Mouse (Mus musculus): ENCODE measurements around the gene Gm4881. TPM values are rescaled to one million over a fixed set of nuclear protein-coding genes. Genes with fewer than 3 reads are reported as not detected.

The Gm4881 gene
- polyA plus RNA-seq, 1 experiment from 2014 or later: not detected

DNA sequence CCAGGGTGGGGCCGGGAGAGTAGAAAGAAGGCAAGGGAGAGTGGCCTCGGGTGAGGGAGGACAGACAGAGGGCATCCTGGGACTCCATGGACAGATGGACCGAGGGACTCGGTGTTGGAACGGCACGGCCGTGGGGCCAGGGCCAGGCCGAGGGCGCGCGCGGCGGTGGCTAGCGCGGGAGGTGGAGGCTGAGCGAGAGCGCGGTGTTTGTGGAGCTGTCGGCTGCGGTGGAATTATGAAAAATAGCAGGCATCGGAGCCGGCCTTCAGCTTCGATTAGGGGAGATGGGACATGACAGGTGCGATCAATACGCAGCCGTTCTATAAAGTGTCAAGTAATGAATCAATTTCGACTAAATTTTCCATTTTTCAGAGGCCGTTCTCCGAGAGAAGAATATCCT is 4.5 kb upstream of the Gm4881 start:
- H3K9ac ChIP-seq (ENCODE audit: low read depth, low read length): no peak overlapping the region
- peaks cover 92% of the 10 kb centered on the region for H3K27me3 ChIP-seq (replicated peaks; ENCODE audit: control insufficient read depth, insufficient read depth, low read length)
- no peak overlapping the region for H3K27ac ChIP-seq (ENCODE audit: low read depth, low read length)
- no peak for TF ChIP-seq CTCF (IDR thresholded peaks at IDR 0.05; ENCODE audit: low read depth)
- no peaks in the 10 kb centered on the region for H3K9me3 ChIP-seq (ENCODE audit: control insufficient read depth)
- ATAC-seq: no peak
- H3K4me3 ChIP-seq (ENCODE audit: low read depth, low read length): no peak overlapping the region
- 4% methylated on average over 29 of the region's 29 CpGs for WGBS
- no peaks in the 10 kb centered on the region for H3K36me3 ChIP-seq (ENCODE audit: control insufficient read depth, insufficient read depth)
- H3K4me2 ChIP-seq (replicated peaks; ENCODE audit: low read depth): no peak overlapping the region
- H3K4me1 ChIP-seq (replicated peaks; ENCODE audit: control insufficient read depth, insufficient read depth, low read length): no peaks in the 10 kb centered on the region

DNA sequence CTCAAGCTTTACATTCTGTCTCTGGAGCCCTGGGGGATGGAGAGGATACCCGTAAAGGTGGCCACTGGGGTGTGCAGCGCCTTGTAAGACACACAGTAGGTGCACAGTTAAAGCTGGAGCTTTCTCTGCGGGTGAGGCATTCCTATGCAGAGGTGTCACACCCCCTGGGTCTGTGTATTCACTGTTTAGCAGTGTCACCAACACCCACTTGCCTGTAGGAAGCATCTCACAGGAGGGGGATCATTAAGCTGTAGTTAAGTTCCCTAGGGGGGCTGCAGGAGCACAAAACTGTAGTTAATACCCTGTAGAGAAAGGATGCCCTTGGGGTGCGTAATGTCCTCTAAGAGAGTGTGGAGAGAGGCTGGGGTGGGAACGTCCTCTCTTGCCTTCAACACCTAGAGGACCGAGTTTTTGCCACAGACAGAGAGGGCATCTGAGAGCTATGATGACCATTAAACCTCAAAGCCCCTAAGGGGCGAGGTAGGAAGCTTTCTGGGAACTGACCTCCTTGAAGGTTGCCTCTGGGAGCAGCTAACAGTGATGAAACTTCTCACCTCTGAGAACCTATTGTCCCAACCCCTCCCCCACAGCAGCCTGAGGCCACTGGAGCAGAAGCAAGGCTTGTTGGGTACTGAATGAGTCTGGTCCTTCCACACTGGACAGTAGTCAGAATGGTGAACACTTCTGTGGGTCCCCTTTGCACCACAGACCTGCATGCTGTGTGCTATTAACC is 3.2 kb upstream of the Gm4881 start:
- no peak for TF ChIP-seq CTCF (IDR thresholded peaks at IDR 0.05; ENCODE audit: low read depth)
- Histone ChIP-seq H3K9me3 (ENCODE audit: control insufficient read depth) (no peaks in the 10 kb centered on the region), H3K27ac (ENCODE audit: low read depth, low read length) (no peak overlapping the region), H3K4me3 (ENCODE audit: low read depth, low read length) (no peak overlapping the region), H3K4me1 (replicated peaks; ENCODE audit: control insufficient read depth, insufficient read depth, low read length) (no peaks in the 10 kb centered on the region), H3K36me3 (ENCODE audit: control insufficient read depth, insufficient read depth) (no peaks in the 10 kb centered on the region), H3K4me2 (replicated peaks; ENCODE audit: low read depth) (no peak overlapping the region), H3K27me3 (replicated peaks; ENCODE audit: control insufficient read depth, insufficient read depth, low read length) (peaks cover 96% of the 10 kb centered on the region), H3K9ac (ENCODE audit: low read depth, low read length) (no peak overlapping the region)
- 3% methylated on average over 7 of the region's 7 CpGs for WGBS
- no peak for ATAC-seq

GRCm38 (mm10) chr7:24943641-24944040 is 653 bp downstream of the Gm4881 start:
- no peak overlapping the region for H3K9ac ChIP-seq (ENCODE audit: low read depth, low read length)
- no peak for TF ChIP-seq CTCF (IDR thresholded peaks at IDR 0.05; ENCODE audit: low read depth)
- H3K9me3 ChIP-seq (ENCODE audit: control insufficient read depth): no peaks in the 10 kb centered on the region
- no peak overlapping the region for H3K27ac ChIP-seq (ENCODE audit: low read depth, low read length)
- no peak for ATAC-seq
- WGBS: 6% methylated on average over 6 of the region's 6 CpGs
- H3K4me3 ChIP-seq (ENCODE audit: low read depth, low read length): no peak overlapping the region
- H3K36me3 ChIP-seq (ENCODE audit: control insufficient read depth, insufficient read depth): no peaks in the 10 kb centered on the region
- H3K27me3 ChIP-seq (replicated peaks; ENCODE audit: control insufficient read depth, insufficient read depth, low read length): peaks cover 75% of the 10 kb centered on the region
- no peak overlapping the region for H3K4me2 ChIP-seq (replicated peaks; ENCODE audit: low read depth)
- no peaks in the 10 kb centered on the region for H3K4me1 ChIP-seq (replicated peaks; ENCODE audit: control insufficient read depth, insufficient read depth, low read length)

DNA sequence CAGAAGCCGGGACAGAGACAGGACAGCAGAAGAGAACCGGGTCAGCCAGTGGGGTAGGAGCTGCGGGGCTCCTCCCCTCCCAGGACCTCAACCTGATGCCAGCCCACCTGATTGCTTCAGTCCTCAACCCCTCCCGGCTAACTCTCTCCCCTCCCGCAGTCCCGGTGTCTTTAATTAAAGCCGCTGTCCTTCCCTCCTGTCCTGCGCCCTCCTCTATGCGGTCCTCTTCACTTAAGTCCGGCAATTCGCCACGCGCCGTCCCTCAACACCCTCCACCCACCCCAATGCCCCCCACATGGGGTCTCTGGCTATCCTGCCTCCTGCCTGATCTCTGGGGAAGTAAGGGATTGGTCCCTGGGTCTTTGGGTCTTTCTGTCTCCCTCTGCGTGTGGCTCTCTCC is 12.6 kb downstream of the Gm4881 start:
- H3K9me3 ChIP-seq (ENCODE audit: control insufficient read depth): no peaks in the 10 kb centered on the region
- H3K4me3 ChIP-seq (ENCODE audit: low read depth, low read length): no peak overlapping the region
- no peak overlapping the region for H3K4me2 ChIP-seq (replicated peaks; ENCODE audit: low read depth)
- H3K9ac ChIP-seq (ENCODE audit: low read depth, low read length): no peak overlapping the region
- TF ChIP-seq CTCF (IDR thresholded peaks at IDR 0.05; ENCODE audit: low read depth): no peak
- under 1% methylated on average over 13 of the region's 15 CpGs for WGBS
- no peaks in the 10 kb centered on the region for H3K4me1 ChIP-seq (replicated peaks; ENCODE audit: control insufficient read depth, insufficient read depth, low read length)
- ATAC-seq: no peak
- H3K27me3 ChIP-seq (replicated peaks; ENCODE audit: control insufficient read depth, insufficient read depth, low read length): peaks cover 50% of the 10 kb centered on the region
- peaks cover 9% of the 10 kb centered on the region; the same call in 1 of the 2 replicates for H3K36me3 ChIP-seq (ENCODE audit: control insufficient read depth, insufficient read depth)
- H3K27ac ChIP-seq (ENCODE audit: low read depth, low read length): no peak overlapping the region

GRCm38 (mm10) chr7:24930475-24930874 is 13.8 kb downstream of the Gm4881 start:
- Histone ChIP-seq H3K36me3 (ENCODE audit: control insufficient read depth, insufficient read depth) (peaks cover 21% of the 10 kb centered on the region), H3K27me3 (replicated peaks; ENCODE audit: control insufficient read depth, insufficient read depth, low read length) (peaks cover 46% of the 10 kb centered on the region), H3K4me3 (ENCODE audit: low read depth, low read length) (no peak overlapping the region), H3K9me3 (ENCODE audit: control insufficient read depth) (no peaks in the 10 kb centered on the region), H3K4me2 (replicated peaks; ENCODE audit: low read depth) (no peak overlapping the region), H3K27ac (ENCODE audit: low read depth, low read length) (no peak overlapping the region), H3K9ac (ENCODE audit: low read depth, low read length) (no peak overlapping the region), H3K4me1 (replicated peaks; ENCODE audit: control insufficient read depth, insufficient read depth, low read length) (no peaks in the 10 kb centered on the region)
- TF ChIP-seq CTCF (IDR thresholded peaks at IDR 0.05; ENCODE audit: low read depth): no peak
- ATAC-seq: no peak
- 46% methylated on average over 6 of the region's 6 CpGs for WGBS

DNA sequence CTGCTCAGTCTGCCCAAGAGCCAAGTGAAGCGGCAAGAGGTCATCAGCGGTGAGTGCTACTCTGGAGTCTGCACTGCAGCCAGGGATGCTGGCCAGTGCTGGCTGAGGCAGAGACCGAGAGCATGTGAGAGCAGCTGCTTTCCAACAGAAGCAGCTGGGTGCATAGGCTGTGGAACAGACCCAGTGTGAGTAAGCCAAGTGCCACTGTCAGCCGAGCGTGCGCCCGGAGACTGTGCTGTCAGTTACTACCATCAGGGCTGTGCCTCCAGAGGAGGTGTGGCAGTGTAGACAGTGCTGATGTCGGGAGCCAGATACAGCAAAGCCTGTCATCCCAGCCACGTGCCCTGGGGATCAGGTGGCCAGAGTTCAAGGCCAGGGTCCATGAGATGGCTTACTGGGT is 24.6 kb downstream of the Gm4881 start:
- WGBS: 70% methylated on average over 9 of the region's 9 CpGs
- Histone ChIP-seq H3K36me3 (ENCODE audit: control insufficient read depth, insufficient read depth) (peaks cover 78% of the 10 kb centered on the region), H3K27ac (ENCODE audit: low read depth, low read length) (no peak overlapping the region), H3K4me2 (replicated peaks; ENCODE audit: low read depth) (no peak overlapping the region), H3K4me1 (replicated peaks; ENCODE audit: control insufficient read depth, insufficient read depth, low read length) (no peaks in the 10 kb centered on the region), H3K9ac (ENCODE audit: low read depth, low read length) (no peak overlapping the region), H3K9me3 (ENCODE audit: control insufficient read depth) (no peaks in the 10 kb centered on the region), H3K27me3 (replicated peaks; ENCODE audit: control insufficient read depth, insufficient read depth, low read length) (no peaks in the 10 kb centered on the region), H3K4me3 (ENCODE audit: low read depth, low read length) (no peak overlapping the region)
- TF ChIP-seq CTCF (IDR thresholded peaks at IDR 0.05; ENCODE audit: low read depth): no peak
- peak; percentile 58; the same call in 1 of the 2 replicates for ATAC-seq
